Comparison of ENCODE assay signal across 16 mouse cellular contexts in genomic region chr7:135527169-135527568, GRCm38 (mm10). TPM values are rescaled to one million over a fixed set of nuclear protein-coding genes. Genes with fewer than 3 reads are reported as not detected.
"Had no signal": no experiment of that assay in that cellular context is flagged by ENCODE, and none has a peak within 500 bp of the region (broad histone marks: within the 10 kb centered on the region; RNA-seq: fewer than 3 reads in every experiment).

No protein-coding gene starts in this region.

- H3K4me3 ChIP-seq: layer of hippocampus, adult 2 months; liver, embryonic 15.5 days; midbrain, embryonic 13.5 days; myocyte; neural tube, embryonic 15.5 days had no signal

- H3K27me3 ChIP-seq: liver, embryonic 15.5 days; midbrain, embryonic 13.5 days; neural tube, embryonic 15.5 days had no signal

- H3K4me2 ChIP-seq: liver, embryonic 11.5 days; liver, embryonic 15.5 days; lung, embryonic 14.5 days; midbrain, embryonic 13.5 days; neural tube, embryonic 15.5 days had no signal

- H3K4me1 ChIP-seq: midbrain, embryonic 13.5 days; neural tube, embryonic 15.5 days had no signal

- H3K27ac ChIP-seq: layer of hippocampus, adult 2 months; liver, embryonic 15.5 days; macrophage; midbrain, embryonic 13.5 days; neural tube, embryonic 15.5 days had no signal

- H3K9me3 ChIP-seq: liver, embryonic 15.5 days; midbrain, embryonic 13.5 days; neural tube, embryonic 15.5 days had no signal

- H3K36me3 ChIP-seq: liver, embryonic 15.5 days; midbrain, embryonic 13.5 days; neural tube, embryonic 15.5 days had no signal

- ATAC-seq: midbrain, embryonic 13.5 days had no signal

- H3K9ac ChIP-seq: liver, embryonic 15.5 days; lung, embryonic 14.5 days; midbrain, embryonic 13.5 days; neural tube, embryonic 15.5 days had no signal

- DNase-seq: kidney, adult 9 months; left cerebral cortex, postnatal 4 days; lung, embryonic 14.5 days; lung, postnatal 10 days; right cerebral cortex, postnatal 4 days; thymus, postnatal 36 days had no signal

RNA-seq across cellular contexts. Expression of gene Clrn3, which starts 1.3 kb away (rescaled TPM):
- total RNA-seq: layer of hippocampus, adult 2 months; layer of hippocampus, postnatal 10 days; left cerebral cortex, postnatal 10 days; left cerebral cortex, postnatal 4 days had no signal
- polyA plus RNA-seq: lung, embryonic 14.5 days; macrophage; midbrain, embryonic 13.5 days; myocyte; neural tube, embryonic 11.5 days; neural tube, embryonic 15.5 days had no signal
